In the genomic region with DNA sequence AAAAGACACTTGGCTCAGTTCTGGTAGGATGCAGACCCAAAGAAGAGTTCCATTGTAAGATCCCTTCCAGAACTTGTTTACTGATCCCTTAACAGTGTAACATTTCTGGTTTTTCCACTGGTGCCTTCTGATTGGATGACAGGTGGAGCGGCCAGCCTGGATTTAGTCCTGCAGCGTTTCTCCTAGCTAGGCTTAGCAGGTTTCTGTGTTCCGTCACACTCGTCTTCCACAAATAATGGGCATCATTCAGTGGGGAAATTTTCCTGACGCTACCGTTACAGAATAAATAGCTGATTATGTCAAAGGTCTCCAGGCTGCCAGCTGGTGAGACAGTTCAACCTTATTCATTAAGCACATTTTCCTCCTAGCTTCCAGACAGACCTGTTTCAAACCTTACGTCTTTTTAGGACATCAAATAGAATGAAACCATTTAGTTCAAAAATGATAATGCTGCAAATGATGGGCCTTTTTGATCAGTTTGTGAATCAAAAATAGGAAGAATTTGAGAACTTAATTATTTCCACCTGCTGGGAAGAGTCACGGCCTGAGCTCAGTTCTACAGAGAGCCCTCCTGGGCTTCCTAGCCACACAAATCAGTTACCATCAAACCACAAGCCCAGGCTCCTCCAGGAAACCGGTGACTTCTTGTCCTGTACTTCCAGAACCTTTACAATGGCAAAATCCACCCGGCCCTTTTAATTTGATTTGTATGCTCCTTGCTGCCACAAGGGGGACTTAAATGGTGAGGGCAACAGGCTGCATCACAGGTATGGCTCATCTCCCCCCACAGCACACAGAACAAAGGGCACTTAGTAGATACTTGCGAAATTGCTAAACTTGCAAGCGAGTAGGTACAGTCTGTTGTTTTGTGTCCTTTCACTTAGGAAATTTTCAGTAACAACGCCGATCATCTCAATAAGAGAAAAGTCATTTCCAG, we compare ENCODE assay signal across 8 mouse cellular contexts.
DNase-seq lines count a peak whose midpoint lies in the region; ATAC-seq lines count a peak whose summit lies in the region.

No protein-coding gene starts in this region.

- peak; percentile 66; the same call in 1 of the 2 replicates for ATAC-seq in megakaryocyte-erythroid progenitor cell, adult 5-6 weeks (replicated peaks; ENCODE audit: low FRiP score, low TSS enrichment, poor library complexity, severe bottlenecking)

- intact Hi-C loops in left cerebral cortex, postnatal 10 days (cut with DNase I), result no loop called here

- DNase-seq in adrenal gland, adult 2 months, result peak; percentile 27
- DNase-seq in adrenal gland, adult 8-10 months, result no peak
- peak; percentile 71 for DNase-seq in thymus, postnatal 0 days (ENCODE audit: low spot score)
- DNase-seq in thymus, postnatal 4 days, result no peak
- peak; percentile 37 for DNase-seq in kidney, postnatal 10 days
- no peak for DNase-seq in left cerebral cortex, postnatal 10 days (ENCODE audit: extremely low spot score in 1 of 2, low spot score in 2 of 2)
- DNase-seq in frontal cortex, postnatal 14 days (ENCODE audit: low spot score in 2 of 2), result no peak

Comparison
In these comparisons a context has a peak if more than half of its experiments do, and no peak if none do; other contexts are left out.
1. DNase-seq: peak in adrenal gland, adult 2 months (single experiment), thymus, postnatal 0 days (single experiment) and kidney, postnatal 10 days (single experiment); none in adrenal gland, adult 8-10 months (single experiment), thymus, postnatal 4 days (single experiment), left cerebral cortex, postnatal 10 days (0 of 2) and frontal cortex, postnatal 14 days (0 of 2).